Mouse (Mus musculus) common myeloid progenitor, adult 5-6 weeks (primary cell): Measurements from ENCODE around the gene Rap1b. TPM values are rescaled to one million over a fixed set of nuclear protein-coding genes. Genes with fewer than 3 reads are reported as not detected.

ENCODE experiments used
- ATAC-seq: replicated peaks from 2 replicates; pipeline ENCODE4 v1.8.0; 2016; ENCODE audit warnings: low read depth, mild to moderate bottlenecking, moderate TSS enrichment, inconsistent platforms; ENCODE audit not compliant: poor library complexity, severe bottlenecking
- total RNA-seq: library from RNA; stranded (forward); fragments of 200-1000, 187-1606 nt; gene quantifications from 2 replicates; pipeline ENCODE4 v1.2.3, GENCODE M21; 2017

Rap1b gene
- total RNA-seq, 1 experiment from 2014 or later: 152 TPM

DNA sequence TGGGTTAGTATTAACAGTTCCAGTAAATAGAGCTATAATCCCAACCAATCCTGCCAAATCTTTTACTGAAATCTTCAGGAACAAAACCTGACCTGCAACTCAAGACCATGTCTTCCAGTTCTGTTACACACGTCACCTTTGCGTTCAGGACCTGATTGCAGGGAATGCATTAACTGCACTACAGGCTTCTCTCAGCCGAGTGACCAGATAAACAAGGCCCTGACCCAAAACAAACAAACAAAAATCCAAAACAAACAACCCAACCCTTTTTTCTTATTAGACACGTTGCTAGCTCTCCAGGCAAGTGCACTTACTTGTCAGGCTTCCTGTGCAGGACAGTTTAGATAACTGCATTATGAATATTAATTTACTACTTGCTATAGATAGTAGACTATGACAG, 17.3 kb downstream of the Rap1b start:
- ATAC-seq: no peak

DNA sequence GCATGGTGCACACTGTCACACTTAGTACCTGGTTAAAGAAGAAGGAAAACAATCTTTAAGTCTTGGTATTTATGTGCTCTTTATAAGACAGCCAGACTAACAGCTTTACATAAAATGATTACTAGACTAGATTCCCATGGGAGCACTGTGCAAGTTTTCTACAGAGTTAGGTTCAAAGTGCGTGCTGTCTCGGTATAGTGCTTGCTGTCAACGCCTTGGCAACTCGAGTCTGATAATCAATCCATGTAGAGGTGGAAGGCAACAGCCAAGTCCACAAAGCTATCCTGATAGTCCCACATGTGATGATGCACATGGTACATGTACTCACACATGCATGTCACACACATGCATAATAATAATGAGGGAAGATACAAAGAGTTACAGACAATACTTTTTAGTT, 21.2 kb downstream of the Rap1b start:
- ATAC-seq: no peak

DNA sequence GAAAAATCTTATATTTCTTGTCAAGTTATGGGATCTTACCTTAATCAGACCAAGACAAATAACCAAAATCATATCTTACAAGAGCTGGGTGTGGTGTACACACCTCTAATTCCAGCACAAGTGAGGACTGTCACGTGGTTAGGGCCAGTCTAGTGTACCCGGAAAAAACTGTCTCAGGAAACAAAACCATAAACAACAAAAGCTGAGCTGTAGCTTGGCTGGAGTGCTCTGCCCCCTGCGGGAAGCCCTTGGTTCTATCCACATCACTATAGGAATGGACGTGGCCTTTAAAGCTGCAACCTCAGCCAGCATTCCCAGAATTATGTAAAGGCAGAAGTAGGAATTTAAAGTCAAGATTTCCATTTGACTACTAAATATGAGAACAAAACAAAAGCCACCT, 21.7 kb downstream of the Rap1b start:
- 0 out of 2 replicates have a peak, but pooled peaks have one; percentile 8 for ATAC-seq

DNA sequence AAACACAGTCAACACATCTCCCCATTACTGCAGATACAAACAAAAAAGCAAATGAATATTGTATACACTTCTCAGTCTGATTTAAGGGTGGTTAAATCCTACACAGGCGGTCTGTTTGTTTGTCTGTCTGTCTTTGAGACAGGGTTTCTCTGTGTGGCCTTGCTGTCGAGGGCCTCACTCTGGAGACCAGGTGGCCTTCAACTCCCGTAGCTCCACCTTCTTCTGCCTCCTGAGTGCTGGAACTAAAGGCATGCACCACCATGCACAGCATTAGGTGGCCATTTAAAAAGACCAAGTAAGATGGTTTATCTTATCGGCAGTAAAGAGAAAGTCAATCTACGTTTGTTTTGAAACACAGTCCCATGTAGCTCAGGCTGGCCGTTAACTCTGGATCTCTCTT, 22.5 kb downstream of the Rap1b start:
- ATAC-seq: no peak

DNA sequence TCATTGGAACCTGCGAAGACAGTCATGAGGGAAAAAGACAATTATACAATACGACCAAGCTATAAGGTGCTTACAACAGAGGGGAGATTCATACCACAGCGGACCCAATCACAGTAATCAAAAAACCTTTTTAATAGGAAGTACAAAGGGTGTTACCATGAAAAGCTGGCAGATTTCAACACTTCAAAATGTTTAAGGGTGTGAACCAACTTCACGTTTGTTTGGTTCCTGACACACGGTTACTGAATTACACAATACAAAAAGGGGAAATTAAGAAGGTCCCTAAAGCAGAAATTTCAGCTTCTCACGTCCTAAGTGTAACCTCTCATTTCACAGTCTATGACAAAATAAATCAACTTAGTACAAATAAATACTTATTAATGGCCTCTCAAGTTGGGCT, 27.2 kb downstream of the Rap1b start:
- peak; percentile 75 for ATAC-seq

DNA sequence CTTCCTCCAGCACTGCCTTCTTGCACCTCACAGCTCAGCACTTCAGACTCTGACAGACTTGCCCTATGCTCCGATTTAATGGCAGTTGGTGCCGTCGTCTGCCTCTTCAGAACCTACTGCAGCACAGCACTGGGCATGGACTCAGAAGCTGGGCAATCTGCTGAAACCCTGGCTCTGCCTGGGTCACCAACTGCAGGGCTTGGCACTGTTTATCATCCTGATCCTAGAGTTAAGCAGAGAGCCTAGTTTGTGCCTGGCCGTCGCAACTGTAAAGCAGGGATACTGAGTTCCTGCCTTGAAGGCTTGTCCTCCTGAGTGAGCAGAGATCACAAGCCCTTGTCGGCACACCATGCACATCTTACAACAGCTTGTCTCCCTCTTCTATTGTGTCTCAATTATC, 29.1 kb downstream of the Rap1b start:
- ATAC-seq: no peak

DNA sequence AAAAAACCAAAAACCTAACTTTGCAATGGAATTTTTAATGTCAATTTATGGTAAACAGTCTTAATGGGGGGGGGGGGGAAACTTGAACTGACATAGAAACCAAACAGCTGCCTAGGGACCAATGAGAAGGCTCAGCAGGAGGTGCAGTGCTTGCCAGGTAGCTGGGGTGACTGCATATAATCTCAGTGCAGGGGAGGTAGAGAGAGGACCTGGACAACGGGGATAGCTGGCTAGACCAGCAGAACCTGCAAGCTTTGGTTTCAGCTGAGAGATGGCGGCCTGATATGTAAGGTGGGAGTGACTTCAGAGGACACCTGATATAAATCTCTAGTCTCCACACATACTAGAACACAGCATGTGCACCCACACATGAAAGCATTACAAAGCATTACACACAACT, 33.3 kb downstream of the Rap1b start:
- no peak for ATAC-seq

DNA sequence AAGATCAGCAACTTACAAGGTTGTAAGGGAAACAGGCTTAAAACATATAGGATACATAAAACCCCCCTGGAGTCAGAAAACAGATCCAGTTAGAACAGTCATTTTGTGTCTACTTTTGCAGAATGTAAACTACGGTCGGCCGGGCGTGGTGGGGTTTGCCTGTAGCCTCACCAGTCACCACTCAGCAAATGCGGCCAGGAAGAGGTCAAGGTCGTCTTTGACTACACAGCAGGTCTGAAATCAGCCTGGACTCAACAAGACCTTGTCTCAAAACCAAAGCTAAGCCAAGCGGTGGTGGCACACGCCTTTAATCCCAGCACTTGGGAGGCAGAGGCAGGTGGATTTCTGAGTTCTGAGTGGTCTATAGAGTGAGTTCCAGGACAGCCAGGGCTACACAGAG, 34.3 kb downstream of the Rap1b start:
- no peak for ATAC-seq

DNA sequence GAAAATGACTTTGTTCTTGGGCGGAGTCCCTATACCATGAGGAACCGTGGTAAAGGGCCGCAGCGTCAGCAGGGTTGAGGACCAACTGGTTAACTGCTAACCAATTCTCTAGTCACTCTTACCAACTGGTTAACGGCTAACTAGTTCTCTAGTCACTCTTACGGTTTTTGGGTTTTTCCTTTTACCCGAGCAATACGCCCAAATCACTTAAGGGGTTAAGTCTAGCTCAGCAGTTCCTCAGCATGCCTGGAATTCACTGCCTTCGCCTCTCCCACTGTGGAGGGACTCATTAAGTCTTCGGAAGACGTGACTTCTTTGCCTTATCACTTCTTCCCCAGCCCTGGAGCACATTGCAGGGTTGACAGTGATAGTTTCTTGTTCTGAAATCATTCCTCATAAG, 35.3 kb downstream of the Rap1b start:
- no peak for ATAC-seq

DNA sequence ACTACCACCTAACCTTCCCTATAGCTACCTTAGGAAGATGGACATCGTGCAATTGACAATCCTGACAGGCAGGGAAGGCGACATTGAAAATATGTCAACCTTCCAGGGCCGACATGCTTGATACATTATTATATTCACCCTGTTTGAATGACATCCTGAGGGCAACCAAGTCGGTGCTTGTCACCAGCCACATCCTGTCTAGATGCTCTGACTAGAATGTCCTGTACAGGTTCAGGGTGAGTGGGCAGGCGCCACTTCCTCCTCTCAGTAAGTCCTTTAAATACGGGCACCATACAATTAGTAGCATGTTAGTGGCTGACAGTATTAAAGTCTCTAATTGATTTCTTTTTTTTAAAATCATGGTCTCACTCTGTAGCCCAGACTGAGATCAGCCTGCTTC, 37.8 kb downstream of the Rap1b start:
- ATAC-seq: peak; percentile 65

DNA sequence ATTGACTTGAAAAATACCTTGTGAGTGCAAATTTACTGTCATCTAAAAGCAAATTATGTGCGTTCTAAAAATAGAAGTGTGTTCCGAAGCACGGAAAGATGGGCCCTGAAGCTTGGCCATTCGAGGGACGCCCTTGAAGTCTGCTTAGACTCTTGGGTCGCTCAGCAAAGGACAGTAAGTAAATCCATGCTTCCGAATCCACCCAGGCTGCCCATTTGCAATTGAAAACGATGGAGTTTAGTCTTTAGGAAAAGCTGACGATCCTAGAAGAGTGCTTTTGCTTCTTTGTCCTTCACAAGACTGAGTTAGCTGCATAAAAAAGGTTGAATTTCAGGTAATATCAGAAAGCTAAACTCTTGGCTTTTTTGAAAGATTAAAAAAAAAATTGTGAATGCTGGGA, 39.9 kb downstream of the Rap1b start:
- no peak for ATAC-seq

DNA sequence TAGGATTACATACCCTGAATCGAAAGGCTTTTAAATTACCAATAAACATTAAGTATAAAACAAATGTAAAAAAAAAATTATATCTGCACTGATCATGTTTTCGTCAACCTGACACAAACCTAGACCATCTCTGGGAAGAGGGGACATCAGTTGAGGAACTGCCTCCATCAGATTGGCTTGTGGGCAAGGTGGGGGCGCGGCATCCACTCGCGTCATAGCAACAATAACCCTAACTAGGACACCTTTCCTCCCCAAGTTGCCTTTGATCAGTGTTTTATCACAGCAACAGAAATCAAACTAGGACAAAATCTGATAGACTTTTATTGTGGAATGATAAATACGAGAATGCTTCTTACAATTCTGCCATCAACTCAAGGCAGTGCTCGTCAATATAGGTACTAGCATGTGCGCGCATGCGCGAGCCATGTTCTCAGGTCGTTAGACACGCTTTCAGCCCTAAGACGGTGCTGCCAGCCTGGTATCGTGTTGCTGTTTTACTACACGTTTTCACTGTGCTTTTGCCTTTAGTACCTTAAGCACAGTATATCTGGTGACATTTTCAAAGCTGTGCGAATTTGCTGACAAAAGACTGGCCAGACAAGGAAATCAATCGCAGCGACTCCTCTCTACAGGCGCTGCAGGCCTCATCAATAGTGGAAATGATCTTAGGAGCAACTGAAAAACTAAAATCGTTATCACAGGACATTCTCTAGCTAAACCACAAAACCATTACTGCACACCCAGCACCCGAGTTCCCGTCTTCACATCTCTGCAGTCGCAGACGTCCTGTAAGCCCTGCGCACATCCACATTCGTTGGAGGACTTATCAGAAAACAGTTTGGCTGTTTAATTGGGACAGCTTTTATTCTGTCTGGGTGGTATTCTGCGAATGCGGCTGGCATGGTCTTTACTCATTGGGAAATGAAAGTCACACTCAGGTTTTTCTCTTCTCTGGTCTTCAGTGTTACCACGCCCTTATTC, 41.7 kb downstream of the Rap1b start:
- peak; percentile 64 for ATAC-seq

DNA sequence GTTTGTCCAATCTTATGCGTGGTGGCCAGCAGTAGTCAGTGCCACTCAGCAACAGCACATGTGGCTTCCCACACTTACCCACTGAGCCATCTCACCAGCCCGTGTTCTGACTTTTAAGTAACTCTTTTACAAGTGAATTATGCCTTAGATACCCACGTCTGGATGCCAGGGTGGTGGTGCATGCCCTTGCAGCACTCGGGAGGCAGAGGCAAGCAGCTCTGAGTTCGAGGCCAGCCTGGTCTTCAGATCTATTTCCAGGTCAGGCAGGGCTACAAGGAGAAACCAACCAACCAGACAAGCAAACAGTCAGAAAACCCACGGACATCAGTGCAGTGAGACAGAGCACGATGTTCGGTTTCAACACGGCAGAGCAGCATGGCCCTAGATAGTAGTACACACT, 43.9 kb downstream of the Rap1b start:
- ATAC-seq: no peak

DNA sequence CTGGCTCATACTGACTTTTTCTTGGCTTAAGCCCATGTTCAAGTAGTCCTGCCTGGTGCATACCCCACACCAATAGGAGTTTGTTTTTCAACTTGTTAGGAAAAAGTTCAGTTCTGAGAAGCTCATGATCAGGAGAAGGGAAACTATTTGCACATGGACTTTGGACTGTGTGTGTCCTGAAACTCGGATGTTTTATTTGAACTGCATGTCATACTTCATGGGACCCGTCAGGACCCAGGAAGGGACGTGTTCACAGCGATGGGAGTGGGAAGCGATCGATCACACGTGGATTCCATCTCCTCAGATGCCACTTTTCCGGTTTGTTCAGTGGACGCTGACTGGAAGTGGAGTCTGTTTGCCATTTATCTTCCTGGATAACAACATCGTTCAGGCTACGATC, 46.0 kb downstream of the Rap1b start:
- ATAC-seq: no peak

DNA sequence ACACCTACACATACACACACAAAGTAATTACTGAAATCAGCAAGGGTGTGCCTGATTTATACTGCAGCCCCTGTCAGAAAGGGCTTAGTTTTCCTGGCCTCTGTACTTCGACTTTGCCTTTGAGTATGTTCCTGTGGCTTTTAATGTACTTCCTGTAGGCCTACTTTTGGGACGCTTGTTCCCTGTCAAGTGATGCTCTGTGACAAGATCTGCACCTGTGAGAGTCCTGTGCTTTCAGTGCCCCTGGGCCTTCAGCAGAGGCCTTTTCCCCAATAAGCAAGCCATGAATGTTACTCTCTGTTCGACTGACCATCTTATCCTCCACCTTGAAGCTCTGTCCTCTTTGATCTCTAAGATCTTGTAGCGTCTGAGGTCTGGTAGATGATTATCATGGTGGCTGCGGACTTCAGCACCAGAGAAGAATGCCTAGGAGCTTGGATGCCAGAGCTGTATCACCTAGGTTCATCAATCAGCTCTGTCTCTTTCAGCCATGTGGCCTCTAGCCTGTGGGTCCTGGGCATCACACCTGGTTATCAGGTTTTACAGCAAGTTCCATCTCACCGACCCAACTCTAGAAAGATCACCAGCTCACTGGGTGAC, 47.3 kb downstream of the Rap1b start:
- ATAC-seq: no peak

DNA sequence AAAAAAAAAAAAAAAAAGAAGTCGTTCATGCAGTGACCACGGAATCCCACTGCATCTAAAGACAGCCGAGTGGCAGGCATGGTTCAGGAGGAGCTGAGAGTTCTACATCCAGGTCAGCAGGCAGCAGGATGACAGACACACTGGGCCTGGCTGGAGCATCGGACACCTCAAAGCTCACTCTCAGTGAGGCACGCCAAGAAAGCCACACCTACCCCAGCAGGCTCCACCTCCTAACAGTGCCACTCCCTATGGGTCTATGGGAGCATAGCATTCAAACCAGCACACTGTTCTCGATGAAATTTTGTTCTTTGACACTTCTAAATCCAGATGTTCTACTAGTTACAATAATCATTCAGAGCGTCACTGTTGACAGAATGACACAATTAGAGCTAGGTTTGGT, 48.2 kb downstream of the Rap1b start:
- ATAC-seq: no peak

DNA sequence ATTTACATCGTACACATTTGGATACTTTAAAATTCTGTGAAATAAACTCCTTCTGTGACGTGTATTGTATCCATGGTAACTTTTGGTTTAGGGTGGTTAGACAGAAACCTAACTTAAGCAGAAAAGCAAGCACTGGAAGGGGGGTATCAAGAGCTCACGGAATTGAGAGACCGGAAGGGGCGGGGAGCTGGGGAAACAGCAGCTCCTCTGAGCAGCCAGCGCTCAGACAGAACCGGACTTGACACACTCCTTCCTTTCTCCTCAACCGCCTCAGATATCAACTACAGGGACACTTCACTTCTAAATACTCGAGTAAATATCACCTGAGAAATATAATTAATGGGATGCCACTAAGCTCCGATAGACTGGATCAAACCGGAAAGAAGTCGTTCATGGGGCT, 48.7 kb downstream of the Rap1b start:
- ATAC-seq: no peak

DNA sequence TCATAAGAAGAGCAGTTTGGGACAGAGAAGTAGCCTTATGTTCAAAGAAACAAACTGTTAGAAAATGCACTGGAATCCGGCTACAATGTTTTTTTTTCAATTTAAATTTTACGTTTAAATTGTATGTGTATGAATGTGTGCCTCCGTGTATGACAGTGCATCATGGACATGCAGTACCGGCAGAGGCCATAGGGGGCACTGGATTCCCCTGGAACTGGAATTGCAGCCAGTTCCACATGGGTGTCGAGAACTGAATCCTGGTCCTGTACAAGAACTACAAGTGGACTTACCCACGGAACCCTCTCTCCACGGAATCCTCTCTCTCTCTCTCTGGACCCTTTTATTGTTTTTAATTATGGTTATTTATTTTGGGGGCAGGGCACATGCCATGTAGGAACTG, 49.7 kb downstream of the Rap1b start:
- no peak for ATAC-seq

DNA sequence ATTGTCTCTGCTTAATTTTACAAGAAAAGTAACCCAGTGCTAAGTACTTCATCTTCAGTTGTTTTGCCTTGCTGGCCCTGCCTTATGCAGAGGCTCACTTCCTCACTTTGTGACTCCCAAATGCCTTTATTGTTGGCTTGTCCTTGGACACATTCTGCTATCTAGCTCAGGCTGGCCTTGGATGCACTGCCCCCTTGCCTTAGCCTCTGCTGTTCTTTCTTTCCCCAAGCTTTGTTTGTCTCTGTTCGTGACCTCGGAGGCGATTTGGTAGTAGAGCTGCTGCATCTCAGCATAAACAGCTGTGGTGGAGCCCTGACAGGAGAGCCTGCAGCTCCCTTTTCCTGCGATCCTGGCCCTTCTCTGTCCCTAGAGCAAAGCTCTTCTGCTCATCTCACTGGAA, 50.6 kb downstream of the Rap1b start:
- no peak for ATAC-seq

DNA sequence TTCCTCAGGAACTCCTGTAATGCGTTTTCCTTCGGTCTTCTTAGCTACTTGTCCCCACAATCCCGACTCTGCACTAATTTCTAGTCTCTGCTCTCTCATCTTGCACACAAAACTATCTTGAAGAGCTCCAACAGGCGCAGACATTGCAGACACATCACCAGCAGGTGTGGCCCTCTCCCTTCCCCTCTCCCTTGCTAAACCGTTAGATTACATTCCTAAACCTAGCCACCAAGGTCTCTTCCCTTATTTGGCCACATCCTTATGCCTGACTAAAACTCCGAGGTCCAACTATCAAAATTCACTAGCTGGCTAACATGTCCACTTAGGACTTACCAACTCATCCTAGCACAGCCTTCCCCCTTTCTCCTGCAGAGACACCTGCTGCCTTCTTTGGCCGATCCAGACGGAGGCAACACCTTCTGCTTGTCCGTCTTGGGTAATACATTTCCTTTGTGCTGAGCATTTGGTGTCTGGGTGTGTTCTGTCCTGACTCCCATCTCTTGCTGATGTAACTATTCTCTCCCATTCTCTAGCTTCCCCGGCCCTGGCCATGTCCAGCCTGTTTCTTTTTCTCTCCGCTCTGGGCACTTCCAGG, 52.3 kb downstream of the Rap1b start:
- ATAC-seq: no peak
